Mouse (Mus musculus) kidney, adult 2 months (tissue): ENCODE measurements at regions not wholly inside any gene's neighbourhood (a gene's known extent, or its start where the extent isn't known, plus 50 kb on each side); places are given as distances from the start of the nearest gene placed in this dataset.
A peak's percentile ranks its signal among the peaks of the same experiment; 100 is the strongest.

Experiments used
- DNase-seq: peaks from one replicate; pipeline ENCODE4 v3.0.0; 2021
- H3K27ac ChIP-seq: fragments of 200-500 bp; 2 replicates; pipeline ENCODE4 v1.5.1; 2012; ENCODE audit warnings: low read depth, low read length, control low read depth, inconsistent platforms; ENCODE audit not compliant: insufficient read depth
- H3K27me3 ChIP-seq: fragments of 200-500 bp; replicated peaks from 2 replicates; pipeline ENCODE4 v1.6.1; 2012; ENCODE audit warnings: mild to moderate bottlenecking, moderate library complexity, low read length, inconsistent platforms; ENCODE audit not compliant: control insufficient read depth, insufficient read depth
- H3K36me3 ChIP-seq: fragments of 200-500 bp; 2 replicates; pipeline ENCODE4 v1.6.1; 2012; ENCODE audit warnings: mild to moderate bottlenecking, moderate library complexity, low read length, inconsistent platforms; ENCODE audit not compliant: control insufficient read depth, insufficient read depth
- H3K4me1 ChIP-seq: fragments of 200-500 bp; 2 replicates; pipeline ENCODE4 v1.6.1; 2011; ENCODE audit warnings: low read length; ENCODE audit not compliant: control insufficient read depth, insufficient read depth
- H3K4me3 ChIP-seq: fragments of 200-500 bp; 2 replicates; pipeline ENCODE4 v1.5.1; 2011; ENCODE audit warnings: mild to moderate bottlenecking, low read depth, low read length, control low read depth; ENCODE audit not compliant: insufficient read depth
- CTCF ChIP-seq: fragments of 200-500 bp; conservative IDR thresholded peaks from 2 replicates; pipeline ENCODE4 v1.5.1; 2011; ENCODE audit warnings: low read depth, mild to moderate bottlenecking, control low read depth, low read length, moderate library complexity, mixed read lengths; ENCODE audit not compliant: insufficient read depth, insufficient read length
- POLR2A ChIP-seq: fragments of 200-500 bp; IDR thresholded peaks from one replicate; pipeline ENCODE4 v1.6.1; 2011; ENCODE audit warnings: low read depth, low read length, control low read depth
- WGBS: fragments of 180-500 bp; shearing (Covaris S2); methylation state at CpG from one replicate; pipeline ENCODE4 v1.1.7; 2018; 5-methylcytosine and 5-hydroxymethylcytosine counted together

- WGBS, result 55% methylated on average over 1 of the region's 1 CpGs
- Histone ChIP-seq H3K4me1 (no peaks in the 10 kb centered on the region), H3K36me3 (no peaks in the 10 kb centered on the region), H3K27ac (no peak overlapping the region), H3K27me3 (no peaks in the 10 kb centered on the region), H3K4me3 (no peak overlapping the region)
- TF ChIP-seq POLR2A (no peak), CTCF (no peak)
- DNase-seq, result no peak
These were observed 58.6 kb downstream of the Drd1 start for GRCm38 (mm10) chr13:53996867-53997266.

GRCm38 (mm10) chr13:53992863-53993451, 62.5 kb downstream of the Drd1 start:
- no peaks in the 10 kb centered on the region for H3K27me3 ChIP-seq
- WGBS, result 24% methylated on average over 7 of the region's 7 CpGs
- no peak overlapping the region for H3K27ac ChIP-seq
- H3K4me3 ChIP-seq, result no peak overlapping the region
- TF ChIP-seq CTCF, result no peak
- no peak for TF ChIP-seq POLR2A
- no peaks in the 10 kb centered on the region for H3K36me3 ChIP-seq
- H3K4me1 ChIP-seq, result no peaks in the 10 kb centered on the region
- no peak for DNase-seq

GRCm38 (mm10) chr13:53979226-53979625, 76.3 kb downstream of the Drd1 start:
- no peak for DNase-seq
- no peak for TF ChIP-seq CTCF
- TF ChIP-seq POLR2A, result no peak
- H3K4me1 ChIP-seq, result no peaks in the 10 kb centered on the region
- WGBS, result 46% methylated on average over 2 of the region's 2 CpGs
- H3K36me3 ChIP-seq, result no peaks in the 10 kb centered on the region
- H3K27me3 ChIP-seq, result no peaks in the 10 kb centered on the region
- no peak overlapping the region for H3K27ac ChIP-seq
- H3K4me3 ChIP-seq, result no peak overlapping the region

GRCm38 (mm10) chr13:53969421-53969820, 86.1 kb downstream of the Drd1 start:
- Histone ChIP-seq H3K4me1 (no peaks in the 10 kb centered on the region), H3K4me3 (no peak overlapping the region), H3K27ac (no peak overlapping the region), H3K27me3 (no peaks in the 10 kb centered on the region), H3K36me3 (no peaks in the 10 kb centered on the region)
- TF ChIP-seq POLR2A, result no peak
- TF ChIP-seq CTCF, result no peak
- DNase-seq, result no peak
- WGBS, result 71% methylated on average over 2 of the region's 2 CpGs

- H3K27me3 ChIP-seq, result no peaks in the 10 kb centered on the region
- no peaks in the 10 kb centered on the region for H3K36me3 ChIP-seq
- TF ChIP-seq POLR2A, result no peak
- no peak for TF ChIP-seq CTCF
- H3K27ac ChIP-seq, result no peak overlapping the region
- DNase-seq, result no peak
- WGBS, result 71% methylated on average over 15 of the region's 15 CpGs
- H3K4me3 ChIP-seq, result no peak overlapping the region
- no peaks in the 10 kb centered on the region for H3K4me1 ChIP-seq
These were observed 99.3 kb downstream of the Drd1 start for GRCm38 (mm10) chr13:53956167-53956566.

GRCm38 (mm10) chr13:53948056-53948455, 107.4 kb downstream of the Drd1 start:
- Histone ChIP-seq H3K36me3 (no peaks in the 10 kb centered on the region), H3K27me3 (no peaks in the 10 kb centered on the region), H3K4me3 (no peak overlapping the region), H3K27ac (no peak overlapping the region), H3K4me1 (no peaks in the 10 kb centered on the region)
- WGBS, result 3% methylated on average over 4 of the region's 4 CpGs
- TF ChIP-seq CTCF (no peak), POLR2A (no peak)
- DNase-seq, result no peak

GRCm38 (mm10) chr13:53945681-53946080, 109.8 kb downstream of the Drd1 start:
- DNase-seq, result peak; percentile 76

More at GRCm38 (mm10) chr13:53945681-53946080, 109.8 kb downstream of the Drd1 start:
- H3K4me1 ChIP-seq, result no peaks in the 10 kb centered on the region
- H3K27ac ChIP-seq, result peak overlapping the region; percentile 59; the same call in 1 of the 2 replicates
- 49% methylated on average over 5 of the region's 5 CpGs for WGBS
- no peak overlapping the region for H3K4me3 ChIP-seq
- TF ChIP-seq CTCF, result no peak
- no peak for TF ChIP-seq POLR2A
- H3K36me3 ChIP-seq, result no peaks in the 10 kb centered on the region
- H3K27me3 ChIP-seq, result no peaks in the 10 kb centered on the region
